Mouse (Mus musculus): ENCODE measurements around the gene Brd1. TPM values are rescaled to one million over a fixed set of nuclear protein-coding genes. Genes with fewer than 3 reads are reported as not detected.
"Not testable (repeated sequence)": the region's sequence is repeated elsewhere in the genome, so short reads cannot be mapped to it uniquely, and the experiment has no call there.

Brd1 gene
- polyA plus RNA-seq (2015; fragmentation: Nextera tagmentation; extraction: Ambion mirVana), result 18.6 and 21.7 TPM in 2 replicates

DNA sequence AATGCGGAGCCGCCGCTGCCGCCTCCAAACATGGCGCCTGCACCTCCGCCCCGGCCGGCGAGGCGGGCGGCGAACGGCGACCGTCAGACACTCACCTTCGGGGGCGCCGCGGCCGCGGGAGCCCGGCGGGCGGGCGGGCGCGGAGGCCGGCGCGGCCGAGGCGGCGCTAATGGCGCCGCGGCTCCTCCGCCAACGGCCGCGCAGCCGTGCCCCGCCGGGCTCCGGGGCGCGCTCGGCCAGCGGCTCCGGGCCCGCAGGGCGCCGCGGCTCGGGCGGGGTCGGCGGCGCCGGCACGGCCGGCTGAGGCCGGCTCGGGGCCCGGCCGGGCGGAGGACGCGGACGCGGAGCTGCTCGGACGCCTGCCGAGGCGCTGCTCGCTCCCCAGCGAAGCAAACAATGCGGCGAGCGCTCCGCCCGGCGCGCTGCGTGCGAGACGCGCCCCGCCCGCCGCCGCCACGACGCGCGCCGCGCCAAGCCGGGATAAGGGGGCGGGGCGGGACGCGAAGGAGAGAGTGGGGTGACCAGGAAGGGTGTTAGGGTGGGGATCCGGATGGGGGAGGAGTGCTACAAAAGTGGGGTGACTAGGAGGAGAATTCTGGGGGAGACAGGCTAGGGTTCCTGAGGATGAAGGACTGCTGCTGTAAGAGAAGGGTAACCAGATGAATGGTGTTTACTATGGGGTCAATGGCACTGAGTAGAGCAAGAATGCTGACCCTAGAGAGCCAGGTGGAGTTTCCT lies at the start of gene Brd1:
Gene Brd1, minus strand, starts transcription at position 400 of the 738 bp plus-strand sequence.
- H3K4me1 ChIP-seq, result peaks cover 25% of the 10 kb centered on the region
- H3K27me3 ChIP-seq, result no peaks in the 10 kb centered on the region
- WGBS, result under 1% methylated on average over 91 of the region's 103 CpGs
- ATAC-seq (ENCODE audit: insufficient number of reproducible peaks, low FRiP score, low TSS enrichment, low read depth), result peak; percentile 82
- peak within 1 kb of the TSS; percentile 98 for H3K9ac ChIP-seq
- no peaks in the 10 kb centered on the region for H3K9me3 ChIP-seq
- peak within 1 kb of the TSS; percentile 97 for H3K4me3 ChIP-seq
- peak within 1 kb of the TSS; percentile 71 for H3K4me2 ChIP-seq
- peak within 1 kb of the TSS; percentile 90 for H3K27ac ChIP-seq
- peaks cover 19% of the 10 kb centered on the region for H3K36me3 ChIP-seq

- H3K4me2 ChIP-seq; H3K4me3 ChIP-seq; ATAC-seq (ENCODE audit: insufficient number of reproducible peaks, low FRiP score, low TSS enrichment, low read depth); H3K27me3 ChIP-seq; H3K27ac ChIP-seq; H3K9me3 ChIP-seq; H3K4me1 ChIP-seq; H3K9ac ChIP-seq: not testable (repeated sequence)
- peaks cover 19% of the 10 kb centered on the region for H3K36me3 ChIP-seq
- WGBS, result 87% methylated on average over 5 of the region's 5 CpGs
Observed at GRCm38 (mm10) chr15:88774630-88775029, 40.6 kb upstream of the Brd1 start.

GRCm38 (mm10) chr15:88768537-88768936 lies 34.5 kb upstream of the Brd1 start:
- H3K4me3 ChIP-seq, result no peak overlapping the region
- no peak overlapping the region for H3K4me2 ChIP-seq
- H3K4me1 ChIP-seq, result no peaks in the 10 kb centered on the region
- peaks cover 23% of the 10 kb centered on the region for H3K36me3 ChIP-seq
- no peaks in the 10 kb centered on the region for H3K9me3 ChIP-seq
- no peaks in the 10 kb centered on the region for H3K27me3 ChIP-seq
- WGBS, result 76% methylated on average over 1 of the region's 1 CpGs
- H3K9ac ChIP-seq, result no peak overlapping the region
- ATAC-seq (ENCODE audit: insufficient number of reproducible peaks, low FRiP score, low TSS enrichment, low read depth), result no peak
- no peak overlapping the region for H3K27ac ChIP-seq

DNA sequence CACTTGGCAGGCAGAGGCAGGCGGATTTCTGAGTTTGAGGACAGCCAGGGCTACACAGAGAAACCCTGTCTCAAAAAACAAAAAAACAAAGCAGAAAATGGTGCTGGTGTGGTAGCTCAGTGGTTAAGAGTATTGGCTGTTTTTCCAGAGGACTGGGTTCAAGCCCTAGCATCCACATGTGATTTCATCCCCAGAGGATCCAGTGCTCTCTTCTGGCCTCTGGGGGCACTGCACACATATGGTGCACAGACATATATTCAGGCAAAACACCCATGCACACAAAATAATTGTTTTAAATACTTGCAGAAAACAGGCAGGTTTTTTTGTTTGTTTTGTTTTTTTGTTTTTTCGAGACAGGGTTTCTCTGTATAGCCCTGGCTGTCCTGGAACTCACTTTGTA lies 32.1 kb upstream of the Brd1 start:
- H3K4me2 ChIP-seq, result not testable (repeated sequence)

DNA sequence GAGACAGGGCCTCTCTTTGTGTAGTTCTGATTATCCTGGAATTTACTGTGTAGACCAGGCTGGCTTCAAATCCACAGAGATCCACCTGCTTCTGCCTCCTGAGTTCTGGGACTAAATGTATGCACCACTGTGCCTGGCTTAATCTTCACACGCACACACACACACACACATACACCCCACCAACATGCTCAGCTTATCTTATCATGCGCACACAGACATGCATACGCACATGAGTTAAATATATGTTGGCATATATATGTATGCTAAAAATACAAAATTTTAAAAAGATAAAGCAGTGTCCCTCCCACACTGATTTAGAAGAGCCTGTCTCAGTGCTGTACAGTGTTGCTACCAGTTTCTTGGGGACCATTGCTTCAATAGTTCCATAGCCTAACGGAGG lies 27.5 kb upstream of the Brd1 start:
- Histone ChIP-seq H3K9me3 (no peaks in the 10 kb centered on the region), H3K27me3 (no peaks in the 10 kb centered on the region), H3K9ac (no peak overlapping the region), H3K36me3 (peaks cover 52% of the 10 kb centered on the region), H3K4me3 (no peak overlapping the region), H3K4me2 (no peak overlapping the region), H3K4me1 (no peaks in the 10 kb centered on the region), H3K27ac (no peak overlapping the region)
- 96% methylated on average over 4 of the region's 4 CpGs for WGBS
- no peak for ATAC-seq (ENCODE audit: insufficient number of reproducible peaks, low FRiP score, low TSS enrichment, low read depth)

More for the DNA sequence above, 32.1 kb upstream of the Brd1 start:
- H3K4me1 ChIP-seq; H3K9ac ChIP-seq; H3K9me3 ChIP-seq; H3K4me3 ChIP-seq; H3K27ac ChIP-seq; H3K27me3 ChIP-seq; ATAC-seq (ENCODE audit: insufficient number of reproducible peaks, low FRiP score, low TSS enrichment, low read depth): not testable (repeated sequence)
- peaks cover 34% of the 10 kb centered on the region for H3K36me3 ChIP-seq
- WGBS, result 96% methylated on average over 2 of the region's 2 CpGs

- Histone ChIP-seq H3K9me3 (no peaks in the 10 kb centered on the region), H3K4me1 (peaks cover 2% of the 10 kb centered on the region; the same call in 1 of the 2 replicates), H3K4me3 (no peak overlapping the region), H3K4me2 (no peak overlapping the region), H3K27ac (no peak overlapping the region), H3K9ac (no peak overlapping the region), H3K27me3 (no peaks in the 10 kb centered on the region), H3K36me3 (peaks cover 48% of the 10 kb centered on the region)
- 93% methylated on average over 3 of the region's 3 CpGs for WGBS
- no peak for ATAC-seq (ENCODE audit: insufficient number of reproducible peaks, low FRiP score, low TSS enrichment, low read depth)
Observed at GRCm38 (mm10) chr15:88758061-88758460, 24.0 kb upstream of the Brd1 start.

DNA sequence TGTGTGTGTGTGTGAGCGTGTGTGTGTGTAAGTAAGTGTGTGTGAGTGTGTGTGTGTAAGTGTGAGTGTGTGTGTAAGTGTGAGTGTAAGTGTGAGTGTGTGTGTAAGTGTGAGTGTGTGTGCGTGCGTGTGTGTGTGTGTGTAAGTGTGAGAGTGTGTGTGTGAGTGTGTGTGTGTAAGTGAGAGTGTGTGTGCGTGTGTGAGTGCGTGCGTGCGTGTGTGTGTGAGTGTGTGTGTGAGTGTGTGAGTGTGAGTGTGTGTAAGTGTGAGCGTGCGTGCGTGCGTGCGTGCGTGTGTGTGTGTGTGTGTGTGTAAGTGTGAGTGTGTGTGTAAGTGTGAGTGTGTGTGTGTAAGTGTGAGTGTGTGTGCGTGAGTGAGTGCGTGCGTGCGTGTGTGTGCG lies 21.7 kb upstream of the Brd1 start:
- Histone ChIP-seq H3K4me3 (no peak overlapping the region), H3K36me3 (peaks cover 31% of the 10 kb centered on the region), H3K27me3 (no peaks in the 10 kb centered on the region), H3K4me2 (no peak overlapping the region), H3K4me1 (peaks cover 7% of the 10 kb centered on the region; the same call in 1 of the 2 replicates), H3K9ac (no peak overlapping the region), H3K9me3 (no peaks in the 10 kb centered on the region), H3K27ac (no peak overlapping the region)
- no peak for ATAC-seq (ENCODE audit: insufficient number of reproducible peaks, low FRiP score, low TSS enrichment, low read depth)
- WGBS, result 96% methylated on average over 18 of the region's 18 CpGs

DNA sequence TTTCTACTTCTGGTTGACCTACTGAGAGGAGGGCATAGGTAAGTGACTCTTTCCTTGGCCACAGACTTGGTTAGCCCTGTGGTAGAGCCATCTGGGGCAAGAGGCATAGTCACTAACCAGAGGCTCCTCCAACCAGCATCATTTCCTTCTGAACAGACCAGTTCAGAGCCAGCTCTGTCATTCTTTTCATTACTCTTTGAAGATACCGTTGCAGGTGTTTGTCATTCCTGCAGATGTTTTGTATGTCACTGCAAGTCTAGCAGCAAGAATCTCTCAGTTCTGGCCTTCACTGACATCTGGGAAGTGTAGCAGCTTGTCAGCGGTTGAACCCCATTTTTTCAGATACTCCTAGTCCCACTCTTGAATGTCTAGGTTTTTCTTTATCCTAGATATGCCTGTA lies 20.9 kb upstream of the Brd1 start:
- no peak overlapping the region for H3K4me2 ChIP-seq
- H3K27me3 ChIP-seq, result no peaks in the 10 kb centered on the region
- ATAC-seq (ENCODE audit: insufficient number of reproducible peaks, low FRiP score, low TSS enrichment, low read depth), result no peak
- H3K9me3 ChIP-seq, result no peaks in the 10 kb centered on the region
- WGBS, result 77% methylated on average over 2 of the region's 2 CpGs
- H3K27ac ChIP-seq, result no peak overlapping the region
- peaks cover 24% of the 10 kb centered on the region for H3K36me3 ChIP-seq
- peaks cover 10% of the 10 kb centered on the region; the same call in 1 of the 2 replicates for H3K4me1 ChIP-seq
- no peak overlapping the region for H3K4me3 ChIP-seq
- H3K9ac ChIP-seq, result no peak overlapping the region

- Histone ChIP-seq H3K27me3 (no peaks in the 10 kb centered on the region), H3K4me3 (peak overlapping the region; percentile 81), H3K9ac (peak overlapping the region; percentile 72), H3K36me3 (peaks cover 10% of the 10 kb centered on the region), H3K4me1 (peaks cover 10% of the 10 kb centered on the region; the same call in 1 of the 2 replicates), H3K9me3 (no peaks in the 10 kb centered on the region), H3K4me2 (peak overlapping the region; percentile 82), H3K27ac (peak overlapping the region; percentile 85)
- WGBS, result under 1% methylated on average over 8 of the region's 8 CpGs
- no peak for ATAC-seq (ENCODE audit: insufficient number of reproducible peaks, low FRiP score, low TSS enrichment, low read depth)
Observed at GRCm38 (mm10) chr15:88752403-88752733, 18.3 kb upstream of the Brd1 start.

- peak; percentile 58; the same call in 1 of the 2 replicates for ATAC-seq (ENCODE audit: insufficient number of reproducible peaks, low FRiP score, low TSS enrichment, low read depth)
- Histone ChIP-seq H3K9ac (peak within 1 kb of the TSS; percentile 72), H3K36me3 (peaks cover 5% of the 10 kb centered on the region; the same call in 1 of the 2 replicates), H3K27ac (peak within 1 kb of the TSS; percentile 85), H3K27me3 (no peaks in the 10 kb centered on the region), H3K4me2 (peak within 1 kb of the TSS; percentile 82), H3K4me3 (peak within 1 kb of the TSS; percentile 81), H3K9me3 (no peaks in the 10 kb centered on the region), H3K4me1 (peaks cover 10% of the 10 kb centered on the region; the same call in 1 of the 2 replicates)
- 1% methylated on average over 94 of the region's 119 CpGs for WGBS
Observed at GRCm38 (mm10) chr15:88751564-88752402, 17.8 kb upstream of the Brd1 start, which contains the start of gene Zbed4. Gene Zbed4, plus strand, starts transcription at chr15:88751660.

- H3K27ac ChIP-seq, result peak overlapping the region; percentile 84
- peaks cover 10% of the 10 kb centered on the region; the same call in 1 of the 2 replicates for H3K4me1 ChIP-seq
- H3K9ac ChIP-seq, result peak overlapping the region; percentile 41
- peak overlapping the region; percentile 82 for H3K4me2 ChIP-seq
- peak; percentile 100 for ATAC-seq (ENCODE audit: insufficient number of reproducible peaks, low FRiP score, low TSS enrichment, low read depth)
- WGBS, result 6% methylated on average over 54 of the region's 54 CpGs
- no peaks in the 10 kb centered on the region for H3K9me3 ChIP-seq
- peak overlapping the region; percentile 81 for H3K4me3 ChIP-seq
- no peaks in the 10 kb centered on the region for H3K27me3 ChIP-seq
- peaks cover 5% of the 10 kb centered on the region; the same call in 1 of the 2 replicates for H3K36me3 ChIP-seq
Observed at GRCm38 (mm10) chr15:88750677-88751563, 16.9 kb upstream of the Brd1 start.
